Mouse (Mus musculus): Measurements from ENCODE around the gene Vsx1.

Vsx1 gene

DNA sequence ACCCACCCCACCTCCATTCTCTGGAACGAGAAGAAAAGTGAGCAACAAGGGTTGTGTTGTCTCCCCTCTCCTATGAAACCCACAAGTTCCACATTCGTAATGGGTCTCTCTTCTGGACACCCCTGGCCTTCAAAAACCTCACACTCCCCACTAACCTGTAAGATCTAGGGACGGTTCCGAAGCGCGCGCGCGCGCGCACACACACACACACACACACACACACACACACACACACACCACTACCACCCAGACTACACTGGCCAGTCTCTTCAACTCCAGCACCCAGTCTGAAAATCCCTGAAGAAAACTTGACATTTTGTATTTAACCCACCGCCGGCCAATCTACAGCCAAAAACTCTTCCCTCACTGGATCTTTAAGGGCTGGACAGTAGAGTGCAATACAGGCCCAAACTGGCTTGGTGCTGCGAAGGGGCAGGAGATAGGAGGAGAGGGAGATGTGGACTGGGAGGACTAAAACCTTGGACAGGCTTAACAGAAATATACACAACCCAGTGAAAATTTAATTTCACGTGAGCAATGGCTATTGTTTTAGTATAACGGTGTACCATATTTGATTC, at the start of gene Vsx1:
TSS of gene Vsx1 (minus strand) at position 138 of the 578 bp plus-strand sequence.
- DNase-seq (ENCODE audit: extremely low read depth, low read depth, low spot score) = no peak

DNA sequence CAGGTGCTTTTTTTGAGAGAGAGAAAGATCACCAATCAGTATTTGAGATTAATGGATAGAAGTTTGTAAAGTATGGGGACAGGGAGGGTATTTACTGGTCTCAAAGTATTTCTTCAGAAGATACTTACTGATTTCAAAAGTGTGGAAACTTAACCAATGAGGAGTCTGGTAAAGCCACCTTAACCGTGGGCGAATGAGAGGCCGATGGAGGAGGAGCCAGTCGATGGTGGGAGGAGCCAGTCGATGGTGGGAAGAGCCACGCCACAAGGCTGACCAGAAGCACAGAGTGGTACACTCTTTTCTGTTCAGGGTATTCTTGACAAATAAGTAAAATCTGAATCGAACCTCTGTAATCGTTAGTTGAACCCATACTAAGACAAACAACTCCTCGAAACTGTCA, 48.7 kb upstream of the Vsx1 start:
- DNase-seq (ENCODE audit: extremely low read depth, low read depth, low spot score) = no peak

DNA sequence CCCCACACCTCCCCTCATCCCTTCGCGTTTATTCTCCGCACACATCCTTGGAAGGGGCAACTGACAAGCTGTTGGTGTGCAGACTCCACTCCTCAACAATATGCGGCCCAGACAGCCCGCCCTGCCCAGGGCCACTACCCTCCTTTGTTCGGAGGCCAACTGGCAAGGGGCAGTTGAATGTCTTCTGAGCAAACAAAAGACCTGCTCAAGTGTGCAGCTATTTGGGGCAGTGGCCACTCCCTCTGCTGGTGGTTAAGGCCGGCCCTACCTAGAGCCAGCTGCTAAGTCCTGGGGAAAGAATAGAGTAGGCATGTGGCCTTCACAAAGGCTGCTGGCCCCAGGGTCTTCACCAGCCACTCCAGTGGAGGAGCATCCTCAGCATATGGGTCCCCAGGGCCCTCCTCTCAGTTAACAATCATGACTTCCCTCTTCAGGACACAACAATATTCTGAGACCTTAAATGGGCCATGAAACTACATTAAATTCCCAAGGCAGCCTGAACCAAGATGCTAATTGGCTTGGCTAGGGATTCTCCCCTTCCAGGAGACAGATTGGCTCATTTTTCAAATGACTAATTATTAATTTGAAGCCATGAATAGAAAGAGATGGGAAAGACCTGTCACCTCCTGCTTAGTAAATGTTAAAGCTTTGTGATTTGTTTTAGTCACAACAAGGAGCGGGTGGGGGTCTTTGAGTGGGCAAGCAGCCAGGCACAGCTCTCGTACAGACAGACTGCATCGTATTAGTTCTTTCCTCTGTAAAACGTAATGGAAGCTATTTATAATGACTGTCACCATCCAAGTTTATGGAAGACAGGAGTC, 46.8 kb upstream of the Vsx1 start:
- no peak for DNase-seq (ENCODE audit: extremely low read depth, low read depth, low spot score)

DNA sequence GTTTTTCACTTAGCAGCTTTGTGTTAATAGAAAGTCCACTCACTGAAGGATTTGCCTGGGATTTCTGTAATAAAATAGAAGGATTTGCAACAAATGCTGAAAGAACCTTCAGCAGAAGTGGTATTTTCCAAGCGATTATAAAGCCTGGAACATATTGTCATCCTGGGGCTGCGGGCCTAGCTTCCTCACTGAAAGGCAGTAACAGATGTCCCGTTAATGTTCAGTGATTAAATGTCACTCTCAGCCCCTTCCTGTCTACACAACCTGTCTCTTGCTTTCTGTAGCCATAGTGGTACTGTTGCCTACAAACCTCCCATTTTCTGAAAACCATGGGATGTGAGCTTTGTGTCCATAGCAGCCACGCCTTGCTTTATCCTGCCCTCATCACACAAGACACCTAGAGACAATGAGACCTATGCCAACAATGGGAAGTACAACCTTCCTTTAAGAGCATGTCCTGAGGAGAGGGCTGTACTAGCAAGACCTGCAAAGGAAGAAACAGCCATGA, 23.1 kb upstream of the Vsx1 start:
- DNase-seq (ENCODE audit: extremely low read depth, low read depth, low spot score) = no peak

DNA sequence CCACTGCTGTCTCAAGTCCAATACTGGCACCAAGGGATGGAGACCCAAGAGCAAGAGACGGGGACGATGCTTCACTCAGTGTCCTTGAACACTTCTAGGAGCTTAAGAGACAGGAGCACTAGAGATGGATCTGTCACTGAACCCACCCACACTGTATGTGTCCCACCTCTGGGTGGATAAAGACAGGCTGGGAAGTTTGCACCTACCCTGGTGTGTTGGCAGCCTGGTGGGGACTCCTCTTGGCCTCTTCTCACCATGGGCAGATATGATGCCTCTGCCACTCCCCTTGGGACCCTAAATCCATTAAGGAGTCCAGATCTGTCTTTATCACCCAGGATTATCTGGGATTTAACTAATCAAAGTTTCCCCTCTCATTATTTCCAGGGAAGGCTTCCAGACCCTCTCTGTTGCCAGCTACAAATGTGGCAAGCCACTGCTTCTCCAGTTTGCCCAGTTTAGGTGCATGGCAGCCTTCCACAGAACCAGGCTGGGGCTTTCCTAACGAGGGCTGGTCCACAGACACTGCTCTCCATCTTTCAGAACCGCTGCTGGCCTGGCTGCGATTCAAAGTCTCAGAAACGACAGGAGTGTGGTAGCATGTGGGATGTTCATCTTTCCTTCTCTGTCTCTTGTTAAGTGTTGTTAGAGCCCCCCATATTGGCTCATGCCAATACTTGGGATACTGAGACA, 2.5 kb upstream of the Vsx1 start:
- no peak for DNase-seq (ENCODE audit: extremely low read depth, low read depth, low spot score)

DNA sequence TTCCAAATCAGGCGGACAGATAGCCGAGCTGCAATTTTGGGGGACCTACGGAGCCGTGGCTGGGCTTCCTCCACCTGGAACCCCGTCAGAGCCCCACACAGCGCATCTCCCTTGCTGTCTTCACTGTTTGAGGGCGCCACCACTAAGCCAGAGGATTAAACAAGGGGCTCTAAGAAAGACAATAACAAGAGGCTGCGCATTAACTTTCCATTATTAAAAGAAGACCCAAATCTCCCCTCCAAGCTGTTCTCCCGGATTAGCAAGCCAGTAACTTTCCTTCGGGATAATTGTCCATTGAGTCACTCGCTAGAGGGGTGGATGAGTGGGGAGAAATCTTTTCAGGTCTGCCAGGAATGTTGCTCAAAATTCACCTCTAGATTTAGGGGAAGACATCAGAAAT, 1.1 kb upstream of the Vsx1 start:
- no peak for DNase-seq (ENCODE audit: extremely low read depth, low read depth, low spot score)

DNA sequence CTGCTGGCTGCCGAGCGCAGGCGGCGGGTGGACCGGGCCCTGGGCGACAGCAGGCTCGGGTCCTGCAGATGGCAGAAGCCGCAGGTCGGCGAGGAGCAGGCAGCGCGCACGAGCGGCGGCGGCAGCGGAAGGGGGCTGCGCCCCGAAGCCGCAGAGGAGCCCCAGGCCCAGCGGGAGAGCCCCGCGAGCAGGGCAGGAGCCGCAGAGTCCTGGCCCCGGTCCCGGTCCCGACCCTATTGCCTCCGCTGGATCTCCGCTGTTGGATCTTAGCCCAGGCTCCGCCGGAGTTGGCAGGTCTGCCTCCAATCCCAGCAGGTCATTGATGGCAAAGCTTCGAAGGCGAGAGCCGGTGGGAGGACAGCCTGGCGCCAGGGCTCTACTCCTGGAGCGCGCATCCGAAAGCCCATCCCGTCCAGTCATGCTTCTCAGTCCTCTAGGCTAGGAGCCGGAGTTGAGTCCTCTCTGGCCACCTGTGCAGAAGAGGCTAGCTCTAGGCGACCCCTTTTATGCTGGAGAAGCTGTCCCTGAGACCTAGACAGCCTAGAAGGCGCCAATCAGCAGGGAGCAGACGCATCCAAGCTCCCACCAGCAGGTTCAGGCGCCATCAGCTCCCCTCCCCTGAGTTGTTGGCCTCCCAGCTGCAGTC, 496 bp downstream of the Vsx1 start:
- DNase-seq (ENCODE audit: extremely low read depth, low read depth, low spot score) = no peak

DNA sequence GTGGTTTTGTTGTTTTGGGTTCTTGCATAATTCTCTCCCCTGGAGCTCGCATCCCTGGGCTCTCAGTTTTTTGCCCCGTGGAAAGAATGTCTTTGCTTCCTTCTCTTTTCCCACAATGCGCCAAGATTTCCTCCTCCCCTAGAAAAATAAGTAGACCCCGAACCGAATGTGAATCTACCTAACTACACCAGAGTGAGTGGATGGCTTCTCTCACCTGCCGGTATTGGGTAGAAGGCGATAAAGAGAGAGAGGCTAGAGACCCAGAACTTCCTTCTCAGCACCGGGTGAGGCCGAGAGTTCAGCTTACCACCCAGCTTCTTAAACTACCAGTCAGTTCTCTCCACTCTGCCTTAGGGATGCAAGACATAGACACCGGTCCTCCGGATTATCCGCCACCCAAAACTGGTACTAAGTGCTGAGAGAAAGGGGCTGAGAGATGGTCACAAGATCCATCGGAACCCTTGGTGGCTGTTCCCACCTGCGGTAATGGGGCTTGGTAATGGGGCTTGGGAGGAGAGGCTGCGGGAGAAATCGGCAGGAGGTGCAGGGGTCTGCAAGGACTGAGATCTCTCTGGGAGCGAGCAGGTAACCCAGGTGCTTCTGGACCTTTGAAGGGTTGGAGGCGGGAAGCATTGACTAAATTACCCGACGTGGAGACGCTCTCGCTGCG, 1.2 kb downstream of the Vsx1 start:
- no peak for DNase-seq (ENCODE audit: extremely low read depth, low read depth, low spot score)

DNA sequence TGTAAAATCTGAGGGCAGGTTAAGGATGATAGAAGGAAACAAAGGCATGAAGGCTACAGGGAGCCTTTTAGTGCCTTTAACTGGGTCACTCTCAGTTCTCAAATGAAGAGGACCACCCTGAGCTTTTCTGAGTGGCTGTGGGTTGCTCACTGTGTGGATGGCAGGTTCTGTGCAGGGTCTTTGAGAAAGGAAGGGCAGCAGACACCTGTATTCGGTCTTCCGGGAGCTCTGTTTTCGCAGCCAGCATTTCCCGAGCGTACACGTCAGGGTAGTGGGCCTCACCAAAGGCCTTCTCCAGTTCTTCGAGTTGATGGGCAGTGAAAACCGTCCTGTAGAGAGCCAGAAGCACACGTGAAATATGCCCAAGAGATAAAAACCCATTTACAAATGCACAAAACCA, 3.8 kb downstream of the Vsx1 start:
- no peak for DNase-seq (ENCODE audit: extremely low read depth, low read depth, low spot score)

DNA sequence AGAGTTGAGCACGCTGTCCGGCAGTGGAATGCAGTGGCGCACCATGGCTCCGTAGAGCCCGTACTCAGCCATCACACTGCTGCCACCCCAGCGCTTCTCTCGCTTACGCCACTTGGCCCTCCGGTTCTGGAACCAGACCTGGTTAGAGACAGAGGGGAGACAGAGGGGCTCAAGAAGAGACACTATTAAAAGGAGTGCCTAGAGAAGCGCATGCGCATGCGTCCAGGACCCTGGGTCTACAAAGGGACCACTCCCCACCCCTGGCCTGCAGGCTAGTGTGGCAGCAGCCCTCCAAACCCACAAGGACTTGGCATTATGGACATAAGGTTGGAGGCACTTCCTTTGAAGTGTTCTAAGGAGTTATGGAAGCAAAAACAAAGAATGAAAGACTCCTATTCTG, 4.7 kb downstream of the Vsx1 start:
- no peak for DNase-seq (ENCODE audit: extremely low read depth, low read depth, low spot score)

DNA sequence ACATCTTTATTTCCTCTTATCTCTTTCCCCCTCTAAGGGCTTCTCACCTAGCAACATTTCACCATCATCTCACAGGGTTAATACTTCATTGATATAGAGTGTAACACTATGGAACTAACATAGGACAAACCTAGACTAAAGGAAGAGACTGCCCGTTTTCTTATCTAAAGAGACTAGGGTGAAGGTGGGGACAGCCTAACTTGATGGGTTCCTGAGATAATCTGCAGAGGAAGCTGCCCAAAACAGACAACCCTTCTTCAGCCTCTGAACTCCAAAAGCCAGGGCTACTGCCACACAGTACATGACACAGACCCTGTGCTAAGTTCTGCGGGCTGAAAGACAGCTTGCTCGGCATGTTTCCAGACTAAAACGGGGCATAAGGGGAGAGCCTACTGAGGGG, 7.6 kb downstream of the Vsx1 start:
- no peak for DNase-seq (ENCODE audit: extremely low read depth, low read depth, low spot score)

DNA sequence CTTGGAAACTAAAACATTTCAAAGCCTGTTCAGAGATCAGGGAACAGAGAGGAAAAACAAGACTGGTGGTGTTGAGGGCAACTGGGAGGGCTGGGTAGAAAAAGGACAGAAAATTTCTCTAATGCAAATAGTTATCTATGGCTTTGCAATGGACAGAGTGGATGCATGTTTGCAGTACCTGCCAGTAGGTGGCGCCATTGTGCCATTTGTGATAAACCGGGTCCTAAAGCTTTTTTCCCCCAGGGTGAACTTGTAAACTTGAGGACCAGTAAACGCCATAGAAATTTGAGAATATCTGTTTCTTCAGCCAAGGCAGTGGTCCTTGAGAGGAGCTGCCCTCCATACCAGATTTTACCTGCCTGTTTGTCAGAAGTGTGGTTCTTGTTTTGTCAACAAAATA, 10.8 kb downstream of the Vsx1 start:
- no peak for DNase-seq (ENCODE audit: extremely low read depth, low read depth, low spot score)

DNA sequence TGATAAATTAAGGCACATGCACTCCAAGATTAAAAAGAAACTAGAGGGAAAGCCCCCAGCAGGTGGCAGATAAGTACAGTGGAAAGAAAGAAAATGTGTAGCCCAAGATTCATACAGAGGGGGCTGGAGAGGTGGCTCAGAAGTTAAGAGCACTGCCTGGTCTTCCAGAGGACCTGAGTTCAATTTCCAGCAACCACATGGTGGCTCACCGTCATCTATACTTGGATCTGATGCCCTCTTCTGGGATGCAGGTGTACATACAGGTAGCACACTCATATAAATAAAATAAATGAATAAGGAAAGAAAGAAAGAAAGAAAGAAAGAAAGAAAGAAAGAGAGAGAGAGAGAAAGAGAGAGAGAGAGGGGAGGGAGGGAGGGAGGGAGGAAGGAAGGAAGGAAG, 13.6 kb downstream of the Vsx1 start:
- DNase-seq (ENCODE audit: extremely low read depth, low read depth, low spot score) = no peak

DNA sequence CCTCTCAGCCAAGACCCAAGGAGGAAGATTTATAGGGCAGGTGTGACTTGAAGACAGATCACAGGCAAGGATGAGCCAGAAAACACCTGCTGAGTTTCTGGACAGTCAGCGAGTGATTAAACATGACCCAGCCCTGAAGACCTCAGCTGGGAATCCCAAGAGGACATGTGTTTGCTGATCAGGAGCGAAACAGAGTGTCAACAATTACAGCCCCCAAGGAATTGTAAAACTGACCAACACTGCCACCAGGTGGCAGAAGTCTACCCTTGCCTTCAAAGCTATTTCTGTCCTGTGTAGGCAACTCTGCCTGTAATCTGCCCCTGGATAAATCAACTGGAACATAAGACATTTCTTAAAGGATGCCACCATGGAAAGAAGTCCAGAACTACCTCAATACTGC, 14.3 kb downstream of the Vsx1 start:
- DNase-seq (ENCODE audit: extremely low read depth, low read depth, low spot score) = no peak

DNA sequence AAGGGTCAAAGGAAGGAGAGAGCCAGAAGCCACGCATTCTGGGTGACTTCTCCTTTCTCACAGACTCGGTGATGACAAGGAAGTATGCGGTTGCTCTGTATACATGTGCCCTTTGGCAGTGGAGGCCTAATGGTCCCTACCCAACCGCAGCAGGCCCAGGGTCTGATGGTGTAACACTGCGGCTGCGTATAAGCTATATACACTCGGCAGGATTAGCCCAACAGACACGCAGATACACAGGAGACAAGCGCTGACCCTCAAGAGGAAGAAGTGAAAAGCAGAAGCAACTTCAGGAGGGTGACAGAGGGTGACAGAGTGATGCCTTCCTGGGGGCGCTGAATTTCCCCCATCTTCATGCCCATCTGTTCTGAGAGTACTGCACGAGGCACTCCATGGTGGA, 15.2 kb downstream of the Vsx1 start:
- no peak for DNase-seq (ENCODE audit: extremely low read depth, low read depth, low spot score)

DNA sequence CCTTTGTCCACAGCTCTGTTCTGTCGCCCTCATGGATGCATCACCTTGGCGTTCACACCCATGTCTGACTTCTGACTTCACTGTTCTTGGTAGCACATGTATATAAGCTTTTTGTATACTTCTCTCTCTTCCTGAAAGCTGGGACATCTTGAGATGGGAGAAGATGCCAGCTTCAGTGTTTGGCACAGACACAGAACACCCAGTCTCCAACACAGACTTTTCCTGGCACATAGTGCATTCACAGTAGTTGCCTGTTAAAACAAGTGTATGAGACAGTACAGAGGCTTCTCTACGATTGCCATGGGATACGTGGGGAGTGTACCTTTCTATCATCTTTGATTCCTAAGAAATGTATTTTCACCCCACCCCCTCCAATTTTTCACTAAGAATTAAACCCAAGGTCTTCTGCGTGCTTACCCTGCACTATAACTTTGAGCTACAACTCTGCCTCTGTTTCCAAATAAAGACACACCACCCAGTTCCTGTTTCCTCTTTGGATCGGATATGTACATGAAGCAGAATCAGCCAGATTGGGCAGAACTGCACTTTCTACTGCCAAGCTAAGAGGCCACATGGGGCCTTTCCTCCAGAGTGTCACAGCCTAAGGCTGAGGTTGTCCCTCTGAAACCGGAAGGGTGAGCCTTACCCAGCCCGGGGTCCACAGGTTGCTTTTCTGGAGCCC, 17.4 kb downstream of the Vsx1 start:
- no peak for DNase-seq (ENCODE audit: extremely low read depth, low read depth, low spot score)

DNA sequence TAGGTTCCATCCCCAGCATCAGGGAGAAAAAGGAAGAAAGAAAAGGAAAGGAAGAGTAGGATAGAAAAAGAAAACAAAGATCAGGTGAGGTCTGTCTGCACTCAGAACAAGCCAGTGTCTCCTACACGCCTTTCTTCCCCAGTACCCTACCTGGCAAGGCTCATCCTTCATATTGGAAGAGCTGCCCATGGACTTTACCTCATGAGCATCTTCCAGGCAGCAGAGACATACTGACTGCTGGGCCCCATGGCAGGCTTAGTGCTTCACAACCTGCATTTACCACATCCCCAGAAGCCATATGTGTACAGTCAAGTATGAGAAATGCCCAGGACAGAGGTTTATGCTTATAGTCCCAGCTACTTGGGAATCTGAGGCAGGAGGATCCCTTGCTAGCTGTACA, 18.2 kb downstream of the Vsx1 start:
- DNase-seq (ENCODE audit: extremely low read depth, low read depth, low spot score) = no peak

DNA sequence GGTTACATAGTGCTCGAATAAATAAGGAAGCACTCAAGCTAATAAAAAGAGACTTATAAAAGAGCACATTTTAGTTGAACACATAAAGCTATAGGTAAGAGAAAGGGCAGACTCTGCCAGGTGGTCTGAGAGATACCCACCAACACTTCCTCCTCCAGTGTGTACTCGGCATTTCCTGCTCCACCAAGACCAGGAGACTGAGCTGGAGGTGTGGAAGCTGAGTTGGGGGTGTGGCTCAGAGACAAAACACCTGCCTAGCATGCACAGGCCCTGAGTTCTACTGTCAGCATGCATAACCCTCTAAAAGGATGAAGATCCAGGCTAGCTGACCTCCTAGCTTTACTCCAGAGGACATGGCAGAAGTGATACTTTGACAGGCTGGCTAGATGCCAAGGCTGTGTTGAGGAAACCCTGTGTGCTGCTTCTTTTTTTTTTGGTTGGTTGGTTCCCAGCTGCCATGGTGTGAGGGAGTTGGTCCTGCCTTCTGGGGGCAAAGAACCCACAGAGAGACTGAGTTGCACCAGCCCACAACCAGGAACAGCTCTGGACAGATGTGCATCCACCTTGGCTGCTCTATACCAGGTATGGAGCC, 19.6 kb downstream of the Vsx1 start:
- DNase-seq (ENCODE audit: extremely low read depth, low read depth, low spot score) = no peak

DNA sequence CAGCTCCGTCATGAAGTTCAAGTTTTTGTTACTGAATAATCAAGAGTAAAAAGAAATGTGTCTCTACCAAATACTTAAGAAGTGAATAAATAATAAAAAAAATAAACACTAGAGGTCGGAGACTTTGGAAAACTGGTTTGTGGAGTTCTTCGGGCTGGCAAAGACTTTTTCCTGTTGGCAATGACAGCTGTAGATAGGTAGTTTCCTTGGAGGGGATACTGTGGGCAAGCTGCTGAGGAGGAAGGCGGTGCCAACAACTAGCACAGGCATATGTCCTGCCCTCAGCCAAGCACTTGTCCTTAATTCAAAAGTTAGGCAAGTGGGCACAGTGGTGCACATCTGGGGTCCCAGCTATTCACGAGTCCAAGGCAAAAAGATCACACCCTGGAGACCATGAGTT, 20.2 kb downstream of the Vsx1 start:
- peak; percentile 42 for DNase-seq (ENCODE audit: extremely low read depth, low read depth, low spot score)
